Mouse (Mus musculus): Measurements from ENCODE around the gene Cenpq. TPM values are rescaled to one million over a fixed set of nuclear protein-coding genes. Genes with fewer than 3 reads are reported as not detected.

Gene Cenpq
- total RNA-seq, 2 experiments from 2014 or later, result 7.5 to 11.8 TPM

Other genes with a start within 250 kb of the Cenpq start
- gene Esp1, start 207.9 kb downstream of the Cenpq start, total RNA-seq (2021), result not detected
- gene Crisp2, start 128.0 kb downstream of the Cenpq start, total RNA-seq (2021), result under 1 TPM in 1 of 2 experiments, not detected in 1; 0.26 TPM
- gene Rhag, start 123.9 kb downstream of the Cenpq start, total RNA-seq (2021), result not detected
- 1 to 10 TPM in 1 of 2 experiments, under 1 TPM in 1; 0.82 to 2.0 TPM for gene 9130008F23Rik, start 54.5 kb downstream of the Cenpq start, total RNA-seq (2021)
- gene Glyatl3, start 20.7 kb downstream of the Cenpq start, total RNA-seq (2021), result not detected
- gene Mut, start 362 bp downstream of the Cenpq start, total RNA-seq (2021), result 100 to 1,000 TPM; 141 to 203 TPM

Data from adrenal gland, postnatal 36 days (tissue).